Mouse (Mus musculus): ENCODE measurements around the gene Nxn.
A peak's percentile ranks its signal among the peaks of the same experiment; 100 is the strongest.

The Nxn gene

GRCm38 (mm10) chr11:76399587-76400330, 819 bp upstream of the Nxn start:
- peak; percentile 18 to 47 for DNase-seq (ENCODE audit: low spot score in 2 of 2)

- DNase-seq (ENCODE audit: low spot score in 2 of 2): no peak
These were observed 585 bp downstream of the Nxn start for GRCm38 (mm10) chr11:76398312-76398797.

DNA sequence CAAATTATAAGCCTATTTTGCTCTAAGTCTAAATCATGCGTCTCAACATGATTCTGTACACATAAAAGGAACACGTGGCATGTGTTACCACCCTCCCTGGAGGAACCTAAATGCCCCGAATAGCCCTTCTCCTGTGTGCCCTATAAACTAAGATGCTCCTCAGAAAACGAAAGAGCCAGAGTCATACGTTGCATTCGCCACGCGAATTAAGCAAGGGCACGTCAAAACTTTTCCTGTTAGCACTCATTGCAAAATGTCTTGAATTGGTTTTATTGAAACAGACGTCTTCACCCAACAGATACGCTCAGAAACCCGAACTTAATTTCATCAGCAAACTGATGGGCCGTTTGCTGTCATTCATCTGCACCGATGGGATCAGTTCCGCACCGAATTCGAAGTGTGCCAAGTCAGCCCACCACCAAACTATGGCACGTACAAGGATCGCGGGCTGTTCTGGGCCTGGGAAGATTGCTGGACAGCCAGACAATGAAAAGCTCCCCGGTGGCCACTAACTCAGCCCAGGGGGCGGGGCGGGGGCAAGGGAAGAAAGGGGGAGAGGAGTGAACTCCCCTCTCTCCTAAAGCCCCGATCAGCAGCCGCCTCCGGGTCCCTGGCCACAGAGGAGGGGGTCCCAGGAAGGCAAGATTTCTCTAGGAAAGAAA, 1.2 kb downstream of the Nxn start:
- peak in 1 of 2 experiments; percentile 30 for DNase-seq (ENCODE audit: low spot score in 2 of 2)

- DNase-seq (ENCODE audit: low spot score in 2 of 2): no peak
These were observed 5.9 kb downstream of the Nxn start for GRCm38 (mm10) chr11:76392996-76393395.

- no peak for DNase-seq (ENCODE audit: low spot score in 2 of 2)
These were observed 6.4 kb downstream of the Nxn start for GRCm38 (mm10) chr11:76392532-76392931.

- DNase-seq (ENCODE audit: low spot score in 2 of 2): no peak
These were observed 10.2 kb downstream of the Nxn start for GRCm38 (mm10) chr11:76388711-76389110.

GRCm38 (mm10) chr11:76387097-76387496, 11.8 kb downstream of the Nxn start:
- no peak for DNase-seq (ENCODE audit: low spot score in 2 of 2)

GRCm38 (mm10) chr11:76385746-76386145, 13.2 kb downstream of the Nxn start:
- DNase-seq (ENCODE audit: low spot score in 2 of 2): no peak

GRCm38 (mm10) chr11:76385017-76385416, 13.9 kb downstream of the Nxn start:
- DNase-seq (ENCODE audit: low spot score in 2 of 2): no peak

- no peak for DNase-seq (ENCODE audit: low spot score in 2 of 2)
These were observed 14.6 kb downstream of the Nxn start for GRCm38 (mm10) chr11:76384307-76384706.

- no peak for DNase-seq (ENCODE audit: low spot score in 2 of 2)
These were observed 16.1 kb downstream of the Nxn start for GRCm38 (mm10) chr11:76382711-76383324.

GRCm38 (mm10) chr11:76381201-76381885, 17.6 kb downstream of the Nxn start:
- no peak for DNase-seq (ENCODE audit: low spot score in 2 of 2)

GRCm38 (mm10) chr11:76379921-76380544, 18.9 kb downstream of the Nxn start:
- no peak for DNase-seq (ENCODE audit: low spot score in 2 of 2)

- DNase-seq (ENCODE audit: low spot score in 2 of 2): no peak
These were observed 22.5 kb downstream of the Nxn start for GRCm38 (mm10) chr11:76376425-76376824.

GRCm38 (mm10) chr11:76374491-76375185, 24.3 kb downstream of the Nxn start:
- no peak for DNase-seq (ENCODE audit: low spot score in 2 of 2)

- no peak for DNase-seq (ENCODE audit: low spot score in 2 of 2)
These were observed 26.4 kb downstream of the Nxn start for GRCm38 (mm10) chr11:76372534-76372933.

- no peak for DNase-seq (ENCODE audit: low spot score in 2 of 2)
These were observed 26.8 kb downstream of the Nxn start for GRCm38 (mm10) chr11:76372120-76372519.

- DNase-seq (ENCODE audit: low spot score in 2 of 2): no peak
These were observed 28.4 kb downstream of the Nxn start for GRCm38 (mm10) chr11:76370491-76370890.

DNA sequence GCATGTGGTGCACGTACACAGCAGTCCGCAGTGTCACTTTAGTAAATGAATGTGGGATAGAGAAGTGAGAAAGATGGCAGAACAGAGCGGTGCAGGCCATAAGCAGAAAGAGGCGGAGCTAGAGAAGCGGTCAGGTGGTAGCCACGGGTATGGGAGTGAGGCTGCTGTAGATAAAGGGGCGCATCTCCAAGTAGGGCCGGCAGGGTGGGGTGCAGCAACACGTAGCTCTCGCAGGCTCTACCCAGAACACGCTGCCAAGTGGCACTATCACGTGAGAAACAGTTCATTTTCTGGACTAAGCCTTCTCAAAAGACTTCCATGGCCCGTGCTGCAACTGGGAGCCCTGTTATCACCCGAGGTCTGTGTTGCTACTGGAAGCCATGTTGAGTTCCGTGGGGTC, 32.2 kb downstream of the Nxn start:
- no peak for DNase-seq (ENCODE audit: low spot score in 2 of 2)

- DNase-seq (ENCODE audit: low spot score in 2 of 2): no peak
These were observed 34.9 kb downstream of the Nxn start for GRCm38 (mm10) chr11:76364038-76364437.

DNA sequence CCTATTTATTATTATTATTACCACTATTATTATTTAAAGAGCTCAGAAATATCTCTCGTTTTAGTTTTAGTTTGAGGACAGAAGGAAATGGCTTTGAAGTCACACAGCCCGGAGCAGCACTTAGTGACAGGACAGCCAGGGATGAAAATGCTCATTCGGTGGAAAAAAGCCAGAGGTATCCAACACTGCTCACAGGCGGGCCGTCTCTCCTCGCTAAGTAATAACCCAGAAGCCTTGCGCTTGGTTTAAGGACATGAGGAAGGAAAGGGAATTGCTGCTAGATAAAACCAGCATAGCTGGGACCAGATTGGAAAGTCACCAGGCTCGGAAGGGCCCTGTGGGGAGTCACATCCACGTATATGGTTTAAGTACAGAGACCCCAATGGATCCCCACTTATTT, 35.3 kb downstream of the Nxn start:
- no peak for DNase-seq (ENCODE audit: low spot score in 2 of 2)

Data from spleen, postnatal 10 days (tissue).